Mouse (Mus musculus): ENCODE data around the gene Trp53i13. TPM values are rescaled to one million over a fixed set of nuclear protein-coding genes. Genes with fewer than 3 reads are reported as not detected.

The Trp53i13 gene
- polyA plus RNA-seq, 1 experiment from 2014 or later: 31.7 TPM

DNA sequence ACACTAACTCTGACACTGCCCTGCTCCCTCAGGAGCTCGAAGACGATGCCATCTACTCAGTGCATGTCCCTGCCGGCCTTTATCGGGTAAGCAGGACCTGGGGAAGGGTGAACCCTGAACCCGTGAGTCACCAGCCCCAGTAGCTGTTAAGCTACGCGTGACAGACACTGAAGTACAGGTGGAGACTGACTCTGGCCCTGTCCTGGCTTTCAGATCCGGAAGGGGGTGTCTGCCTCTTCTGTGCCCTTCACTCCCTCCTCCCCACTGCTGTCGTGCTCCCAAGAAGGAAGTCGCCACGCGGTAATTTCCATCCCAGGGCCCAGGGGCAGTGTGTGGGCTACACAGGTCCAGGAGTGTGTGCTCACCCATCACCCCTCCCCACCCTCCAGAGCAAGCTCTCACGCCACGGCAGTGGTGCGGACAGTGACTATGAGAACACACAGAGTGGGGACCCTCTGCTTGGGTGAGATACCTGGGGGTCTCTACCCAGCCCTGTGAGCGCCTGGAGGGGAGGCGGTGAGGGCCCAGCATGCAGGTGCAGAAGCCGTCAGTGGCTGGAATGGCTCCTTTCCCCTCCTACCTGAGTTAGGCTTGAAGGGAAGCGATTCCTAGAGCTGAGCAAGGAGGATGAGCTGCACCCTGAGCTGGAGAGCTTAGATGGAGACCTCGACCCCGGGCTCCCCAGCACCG, 10.3 kb downstream of the Trp53i13 start:
- Histone ChIP-seq H3K9ac (no peak overlapping the region), H3K27me3 (0 out of 2 replicates have a peak, but pooled peaks cover 3% of the 10 kb centered on the region), H3K9me3 (no peaks in the 10 kb centered on the region), H3K4me2 (no peak overlapping the region), H3K36me3 (replicated peaks) (peaks cover 72% of the 10 kb centered on the region), H3K27ac (no peak overlapping the region), H3K4me1 (peaks cover 16% of the 10 kb centered on the region), H3K4me3 (replicated peaks) (no peak overlapping the region)
- 91% methylated on average over 22 of the region's 22 CpGs for WGBS
- ATAC-seq (ENCODE audit: low FRiP score): no peak

DNA sequence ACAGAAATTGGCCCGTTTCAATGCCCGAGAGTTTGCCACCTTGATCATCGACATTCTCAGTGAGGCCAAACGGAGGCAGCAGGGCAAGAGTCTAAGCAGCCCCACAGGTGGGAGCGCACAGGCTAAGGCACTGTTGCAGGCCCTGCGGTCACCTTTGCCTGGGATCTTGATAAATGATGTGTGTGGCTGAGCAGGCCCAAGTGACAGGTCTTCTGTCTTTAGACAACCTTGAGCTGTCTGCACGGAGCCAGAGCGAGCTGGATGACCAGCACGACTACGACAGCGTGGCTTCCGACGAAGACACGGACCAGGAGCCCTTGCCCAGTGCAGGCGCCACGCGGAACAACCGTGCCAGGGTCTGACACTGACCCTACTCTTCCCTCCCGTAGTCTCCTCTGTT, 11.4 kb downstream of the Trp53i13 start:
- H3K9ac ChIP-seq: no peak overlapping the region
- H3K27me3 ChIP-seq: 0 out of 2 replicates have a peak, but pooled peaks cover 3% of the 10 kb centered on the region
- WGBS: 94% methylated on average over 19 of the region's 19 CpGs
- no peak overlapping the region for H3K27ac ChIP-seq
- H3K36me3 ChIP-seq (replicated peaks): peaks cover 82% of the 10 kb centered on the region
- H3K4me1 ChIP-seq: peaks cover 20% of the 10 kb centered on the region
- H3K4me2 ChIP-seq: no peak overlapping the region
- ATAC-seq (ENCODE audit: low FRiP score): no peak
- H3K9me3 ChIP-seq: no peaks in the 10 kb centered on the region
- H3K4me3 ChIP-seq (replicated peaks): no peak overlapping the region

DNA sequence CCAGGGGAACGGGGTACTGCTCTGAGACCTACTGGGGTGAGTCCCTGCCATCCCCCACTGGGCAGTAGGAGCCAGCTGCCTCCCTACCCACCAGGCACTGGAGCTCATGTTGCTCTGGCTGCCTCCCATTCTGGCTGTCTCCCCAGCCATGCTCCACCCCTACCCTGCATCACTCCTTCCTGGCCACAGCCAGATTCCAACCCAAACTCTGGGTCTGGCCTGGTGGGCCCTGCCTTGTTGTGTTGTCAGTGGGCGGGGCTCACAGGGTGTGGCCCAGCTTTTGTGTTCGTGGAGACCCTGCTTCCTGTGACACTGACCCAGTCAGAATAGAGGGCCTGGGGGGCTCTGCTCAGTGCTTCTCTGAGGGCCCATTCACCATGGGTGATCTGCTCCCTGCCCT, 12.3 kb downstream of the Trp53i13 start:
- 69% methylated on average over 3 of the region's 3 CpGs for WGBS
- H3K4me3 ChIP-seq (replicated peaks): no peak overlapping the region
- H3K27me3 ChIP-seq: 0 out of 2 replicates have a peak, but pooled peaks cover under 1% of the 10 kb centered on the region
- peaks cover 23% of the 10 kb centered on the region for H3K4me1 ChIP-seq
- no peak overlapping the region for H3K27ac ChIP-seq
- no peak overlapping the region for H3K9ac ChIP-seq
- H3K9me3 ChIP-seq: no peaks in the 10 kb centered on the region
- peaks cover 82% of the 10 kb centered on the region for H3K36me3 ChIP-seq (replicated peaks)
- no peak overlapping the region for H3K4me2 ChIP-seq
- no peak for ATAC-seq (ENCODE audit: low FRiP score)

DNA sequence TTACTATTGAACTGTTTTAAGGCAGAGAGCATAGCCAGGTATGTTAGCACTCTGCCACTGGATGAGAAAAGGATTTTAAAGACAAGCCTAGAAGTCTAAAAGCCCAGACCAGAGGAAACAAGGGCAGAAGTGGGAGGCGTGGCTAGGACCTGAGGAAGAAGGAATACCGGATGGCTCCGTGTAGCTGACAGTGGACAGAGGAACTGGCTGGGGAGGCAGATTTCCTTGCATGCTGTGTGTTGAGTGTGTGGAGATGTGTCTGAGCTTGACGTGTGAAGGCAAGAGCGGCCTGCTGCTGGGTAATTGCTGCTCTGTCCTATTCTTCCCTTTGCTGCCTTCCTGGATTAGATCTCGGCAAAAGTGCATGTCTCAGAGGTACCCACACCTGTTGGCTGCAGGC, 13.3 kb downstream of the Trp53i13 start:
- Histone ChIP-seq H3K27me3 (no peaks in the 10 kb centered on the region), H3K4me1 (peaks cover 29% of the 10 kb centered on the region), H3K9ac (no peak overlapping the region), H3K36me3 (replicated peaks) (peaks cover 82% of the 10 kb centered on the region), H3K4me2 (no peak overlapping the region), H3K9me3 (no peaks in the 10 kb centered on the region), H3K27ac (no peak overlapping the region), H3K4me3 (replicated peaks) (no peak overlapping the region)
- no peak for ATAC-seq (ENCODE audit: low FRiP score)
- 91% methylated on average over 6 of the region's 6 CpGs for WGBS

DNA sequence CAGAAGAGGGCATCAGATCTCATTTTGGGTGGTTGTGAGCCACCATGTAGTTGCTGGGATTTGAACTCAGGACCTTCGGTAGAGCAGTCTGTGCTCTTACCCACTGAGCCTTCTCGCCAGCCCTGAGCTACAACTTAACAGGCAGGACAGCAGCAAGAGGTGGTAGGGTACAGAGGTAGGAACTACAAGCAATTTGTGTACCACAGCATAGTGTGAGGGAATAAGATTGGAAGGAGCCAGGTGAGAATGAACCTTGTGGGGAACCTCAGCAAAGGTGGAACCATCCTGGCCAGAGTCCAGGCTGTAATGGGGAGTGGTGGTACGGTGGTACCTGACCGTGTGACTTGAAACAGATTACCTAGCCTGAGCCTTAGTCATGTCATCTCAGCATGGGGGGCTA, 13.8 kb downstream of the Trp53i13 start:
- H3K27ac ChIP-seq: no peak overlapping the region
- peaks cover 34% of the 10 kb centered on the region for H3K4me1 ChIP-seq
- no peak overlapping the region for H3K4me2 ChIP-seq
- peaks cover 77% of the 10 kb centered on the region for H3K36me3 ChIP-seq (replicated peaks)
- no peak for ATAC-seq (ENCODE audit: low FRiP score)
- H3K9ac ChIP-seq: no peak overlapping the region
- no peak overlapping the region for H3K4me3 ChIP-seq (replicated peaks)
- H3K27me3 ChIP-seq: no peaks in the 10 kb centered on the region
- WGBS: 94% methylated on average over 4 of the region's 4 CpGs
- no peaks in the 10 kb centered on the region for H3K9me3 ChIP-seq

DNA sequence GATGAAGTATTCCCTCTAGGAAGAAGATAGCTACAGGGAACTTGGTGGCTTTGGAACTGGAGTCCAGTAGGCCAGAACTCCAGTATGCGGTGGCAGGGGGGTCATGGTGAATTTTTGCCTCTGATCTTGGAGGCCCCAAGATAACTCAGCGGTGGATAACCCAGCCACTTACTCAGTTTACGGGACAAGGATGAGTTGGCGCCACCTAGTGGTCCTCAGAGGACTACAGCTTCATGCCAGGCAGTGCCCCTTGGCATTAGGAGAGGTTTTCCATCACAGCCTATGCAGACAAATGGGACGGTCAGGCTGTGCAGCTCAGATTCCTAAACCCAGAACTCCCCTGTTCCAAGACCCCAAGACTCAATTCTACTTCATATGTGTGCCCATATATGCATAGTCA, 14.4 kb downstream of the Trp53i13 start:
- no peaks in the 10 kb centered on the region for H3K9me3 ChIP-seq
- peaks cover 71% of the 10 kb centered on the region for H3K36me3 ChIP-seq (replicated peaks)
- H3K27ac ChIP-seq: no peak overlapping the region
- no peak for ATAC-seq (ENCODE audit: low FRiP score)
- WGBS: 27% methylated on average over 5 of the region's 5 CpGs
- H3K27me3 ChIP-seq: no peaks in the 10 kb centered on the region
- no peak overlapping the region for H3K4me2 ChIP-seq
- H3K9ac ChIP-seq: no peak overlapping the region
- H3K4me1 ChIP-seq: peaks cover 36% of the 10 kb centered on the region
- no peak overlapping the region for H3K4me3 ChIP-seq (replicated peaks)

DNA sequence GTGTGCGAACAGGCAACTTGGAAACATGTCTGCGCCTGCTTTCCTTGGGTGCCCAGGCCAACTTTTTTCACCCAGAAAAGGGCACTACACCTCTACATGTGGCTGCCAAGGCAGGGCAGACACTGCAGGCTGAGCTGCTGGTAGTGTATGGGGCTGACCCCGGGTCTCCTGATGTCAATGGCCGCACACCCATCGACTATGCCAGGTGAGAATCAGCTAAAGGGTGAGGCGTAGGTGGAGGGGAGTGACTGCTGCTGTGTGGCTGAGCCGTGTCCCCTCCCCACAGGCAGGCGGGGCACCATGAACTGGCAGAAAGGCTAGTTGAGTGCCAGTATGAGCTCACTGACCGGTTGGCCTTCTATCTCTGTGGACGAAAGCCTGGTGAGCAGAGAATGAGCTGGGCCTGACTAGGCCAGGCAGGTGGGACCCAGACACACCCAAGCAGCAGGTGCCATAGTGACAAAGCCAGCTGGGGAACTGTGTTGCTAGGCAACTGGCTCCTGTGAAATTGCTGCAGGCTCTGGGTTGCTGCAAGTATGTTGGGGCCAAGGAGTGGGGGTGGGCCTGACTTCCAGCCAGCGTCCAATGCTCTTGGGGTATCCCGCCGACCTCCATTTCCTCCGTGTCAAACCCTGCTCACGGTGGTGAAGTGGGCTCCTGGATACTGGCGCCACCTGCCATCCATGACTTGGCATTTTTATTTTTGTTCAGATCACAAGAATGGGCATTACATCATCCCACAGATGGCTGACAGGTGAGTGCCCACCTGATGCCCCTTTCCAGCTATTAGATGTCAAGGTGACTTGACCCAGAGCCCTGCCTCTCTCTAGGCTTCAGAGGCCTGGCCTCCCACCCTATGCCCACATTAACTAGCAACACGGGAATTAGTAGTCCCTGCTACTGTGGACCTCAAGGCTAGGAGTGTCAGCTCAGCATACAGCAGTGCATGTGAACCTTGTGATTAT, 15.1 kb downstream of the Trp53i13 start:
- Histone ChIP-seq H3K27ac (0 out of 2 replicates have a peak overlapping the region, but pooled peaks have one; percentile 19), H3K4me3 (replicated peaks) (no peak overlapping the region), H3K4me2 (no peak overlapping the region), H3K4me1 (peaks cover 38% of the 10 kb centered on the region), H3K27me3 (no peaks in the 10 kb centered on the region), H3K9ac (no peak overlapping the region), H3K9me3 (no peaks in the 10 kb centered on the region), H3K36me3 (replicated peaks) (peaks cover 63% of the 10 kb centered on the region)
- ATAC-seq (ENCODE audit: low FRiP score): 0 out of 2 replicates have a peak, but pooled peaks have one; percentile 37
- 83% methylated on average over 17 of the region's 17 CpGs for WGBS

DNA sequence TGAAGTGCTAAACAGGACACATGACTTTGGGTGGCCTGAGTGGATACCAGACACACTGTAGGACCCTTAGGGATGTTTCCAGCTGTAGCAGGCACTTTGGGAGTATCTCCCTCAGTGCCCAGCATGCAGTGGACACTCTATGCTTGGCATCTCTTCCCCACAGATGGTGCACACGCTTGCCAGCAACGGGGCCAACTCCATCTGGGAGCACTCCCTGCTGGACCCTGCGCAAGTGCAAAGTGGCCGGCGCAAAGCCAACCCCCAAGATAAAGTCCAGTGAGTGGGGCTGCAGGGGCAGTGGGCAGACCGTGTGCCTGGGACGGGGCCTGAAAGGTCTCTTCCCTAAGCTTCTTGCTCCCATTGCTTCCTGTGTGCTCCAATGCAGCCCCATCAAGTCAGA, 16.4 kb downstream of the Trp53i13 start:
- no peak for ATAC-seq (ENCODE audit: low FRiP score)
- no peak overlapping the region for H3K27ac ChIP-seq
- no peak overlapping the region for H3K4me3 ChIP-seq (replicated peaks)
- H3K4me2 ChIP-seq: no peak overlapping the region
- H3K9me3 ChIP-seq: no peaks in the 10 kb centered on the region
- no peaks in the 10 kb centered on the region for H3K27me3 ChIP-seq
- peaks cover 51% of the 10 kb centered on the region for H3K4me1 ChIP-seq
- peaks cover 50% of the 10 kb centered on the region for H3K36me3 ChIP-seq (replicated peaks)
- H3K9ac ChIP-seq: no peak overlapping the region
- 89% methylated on average over 7 of the region's 7 CpGs for WGBS

DNA sequence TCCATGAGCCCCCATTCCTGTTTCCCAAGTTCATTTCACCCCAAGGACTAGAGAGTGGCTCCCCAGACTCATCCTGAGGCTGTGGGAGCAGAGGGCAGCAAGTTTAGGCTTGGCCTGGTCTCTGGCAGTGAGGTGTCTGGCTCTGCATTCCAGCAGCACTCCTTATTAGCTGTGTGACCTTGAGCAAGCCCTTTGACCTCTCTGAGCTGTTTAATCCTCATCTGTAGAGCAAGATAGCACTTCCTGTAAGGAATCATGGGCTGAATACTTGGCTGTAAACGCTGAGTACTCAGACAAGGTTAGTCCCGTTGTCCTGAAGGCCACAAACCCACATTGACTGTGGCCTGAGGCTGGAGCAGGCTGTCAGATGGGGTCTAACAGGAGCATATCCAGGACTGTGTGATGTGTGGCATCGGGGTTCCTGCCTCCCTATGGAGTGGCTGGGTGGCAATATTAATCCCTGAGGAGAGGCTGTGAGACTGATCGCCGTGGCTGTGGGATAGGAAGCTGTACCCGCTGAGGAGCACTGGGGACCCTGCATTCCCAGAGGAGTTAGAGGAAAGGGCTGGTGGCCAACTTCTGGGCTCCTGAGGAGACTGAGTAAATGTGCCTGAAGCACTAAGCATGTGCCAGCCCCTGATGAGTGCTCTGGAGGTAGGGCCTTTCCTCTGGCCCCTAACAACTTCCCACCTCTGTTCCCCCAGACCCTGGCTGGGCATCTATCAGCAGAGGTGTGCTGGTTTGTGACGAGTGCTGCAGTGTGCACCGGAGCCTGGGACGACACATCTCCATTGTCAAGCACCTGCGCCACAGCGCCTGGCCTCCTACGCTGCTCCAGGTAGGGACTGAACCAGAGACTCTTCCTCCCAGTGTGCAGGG, 17.3 kb downstream of the Trp53i13 start:
- Histone ChIP-seq H3K4me1 (peaks cover 56% of the 10 kb centered on the region), H3K9me3 (no peaks in the 10 kb centered on the region), H3K9ac (0 out of 2 replicates have a peak overlapping the region, but pooled peaks have one; percentile 17), H3K4me3 (replicated peaks) (no peak overlapping the region), H3K27me3 (no peaks in the 10 kb centered on the region), H3K36me3 (replicated peaks) (peaks cover 42% of the 10 kb centered on the region), H3K4me2 (no peak overlapping the region), H3K27ac (peak overlapping the region; percentile 42; the same call in 1 of the 2 replicates)
- no peak for ATAC-seq (ENCODE audit: low FRiP score)
- WGBS: 70% methylated on average over 12 of the region's 12 CpGs

DNA sequence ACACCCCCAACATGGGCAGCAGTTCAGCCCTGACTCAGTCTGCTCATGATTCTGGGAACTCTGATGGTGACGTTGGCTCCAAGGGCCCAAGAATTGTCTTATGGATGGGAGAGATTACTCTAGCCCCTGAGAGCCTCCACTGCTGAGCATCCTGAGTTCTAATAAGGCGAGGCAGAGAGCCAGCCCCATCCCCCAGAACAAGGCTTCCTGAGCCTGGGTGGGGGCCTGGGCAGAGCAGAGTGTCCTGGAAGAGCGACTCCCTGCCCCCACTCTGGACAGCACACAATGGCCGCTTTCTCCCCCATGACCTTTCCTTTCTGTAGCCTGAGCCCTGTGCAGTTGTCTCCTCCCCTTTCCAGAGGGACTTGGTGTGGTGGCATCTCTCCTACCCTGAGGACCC, 17.9 kb downstream of the Trp53i13 start:
- Histone ChIP-seq H3K4me2 (no peak overlapping the region), H3K4me1 (peaks cover 57% of the 10 kb centered on the region), H3K9ac (0 out of 2 replicates have a peak overlapping the region, but pooled peaks have one; percentile 17), H3K4me3 (replicated peaks) (no peak overlapping the region), H3K36me3 (replicated peaks) (peaks cover 35% of the 10 kb centered on the region), H3K27me3 (no peaks in the 10 kb centered on the region), H3K9me3 (no peaks in the 10 kb centered on the region), H3K27ac (peak overlapping the region; percentile 42; the same call in 1 of the 2 replicates)
- no peak for ATAC-seq (ENCODE audit: low FRiP score)
- 30% methylated on average over 4 of the region's 4 CpGs for WGBS

DNA sequence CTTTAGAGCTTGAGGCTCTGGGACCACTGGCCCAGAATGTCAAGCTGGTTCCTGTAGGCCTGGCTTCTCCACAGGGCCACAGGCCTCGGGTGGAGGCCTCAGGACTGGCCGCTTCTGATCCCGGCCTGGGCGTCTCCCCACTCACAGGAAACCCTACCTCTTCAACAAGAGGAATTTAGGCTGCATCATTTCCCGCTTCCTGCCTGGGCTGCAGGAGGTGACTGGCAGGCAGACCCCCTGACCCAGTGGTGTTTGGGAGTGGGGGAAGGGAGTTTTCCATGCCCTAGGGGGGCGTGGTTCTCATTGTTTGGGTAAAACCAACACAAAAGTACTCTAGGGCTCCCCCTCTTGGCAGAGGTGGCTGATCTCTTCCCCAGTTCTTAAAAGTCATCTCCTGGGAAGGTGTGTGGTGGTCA, 18.4 kb downstream of the Trp53i13 start:
- Histone ChIP-seq H3K9me3 (no peaks in the 10 kb centered on the region), H3K9ac (no peak overlapping the region), H3K4me2 (no peak overlapping the region), H3K4me1 (peaks cover 62% of the 10 kb centered on the region), H3K27me3 (no peaks in the 10 kb centered on the region), H3K27ac (peak overlapping the region; percentile 42; the same call in 1 of the 2 replicates), H3K36me3 (replicated peaks) (peaks cover 30% of the 10 kb centered on the region), H3K4me3 (replicated peaks) (0 out of 2 replicates have a peak overlapping the region, but pooled peaks have one; percentile 0)
- WGBS: 17% methylated on average over 6 of the region's 6 CpGs
- no peak for ATAC-seq (ENCODE audit: low FRiP score)
